26 mouse cellular contexts compared by ENCODE assay signal in genomic region chr15:101100996-101101395, GRCm38 (mm10). TPM values are rescaled to one million over a fixed set of nuclear protein-coding genes. Genes with fewer than 3 reads are reported as not detected.
"Had no signal": no experiment of that assay in that cellular context is flagged by ENCODE, and none has a peak within 500 bp of the region (broad histone marks: within the 10 kb centered on the region; RNA-seq: fewer than 3 reads in every experiment).

No protein-coding gene starts in this region.

- H3K27ac ChIP-seq: neural tube, embryonic 12.5 days; neural tube, embryonic 13.5 days; neural tube, embryonic 15.5 days; stomach, embryonic 15.5 days; stomach, postnatal 0 days had no signal

- H3K4me2 ChIP-seq: neural tube, embryonic 12.5 days; neural tube, embryonic 13.5 days; neural tube, embryonic 15.5 days; stomach, embryonic 15.5 days had no signal

- H3K27me3 ChIP-seq: neural tube, embryonic 12.5 days; neural tube, embryonic 13.5 days; neural tube, embryonic 15.5 days had no signal

- H3K4me3 ChIP-seq: neural tube, embryonic 12.5 days; neural tube, embryonic 13.5 days; neural tube, embryonic 15.5 days; stomach, embryonic 15.5 days had no signal

- H3K9me3 ChIP-seq: neural tube, embryonic 12.5 days; neural tube, embryonic 13.5 days; neural tube, embryonic 15.5 days; stomach, embryonic 15.5 days had no signal

- DNase-seq: retina, postnatal 1 day; right cerebral cortex, adult 18-20 months; right cerebral cortex, postnatal 14 days; right cerebral cortex, postnatal 25 days; right cerebral cortex, postnatal 4 days; spleen, adult 18-20 months; thymus, adult 18-20 months; thymus, adult 2 months; thymus, postnatal 14 days; thymus, postnatal 25 days; thymus, postnatal 36 days; thymus, postnatal 4 days had no signal

- H3K9ac ChIP-seq: neural tube, embryonic 12.5 days; neural tube, embryonic 13.5 days; neural tube, embryonic 15.5 days; stomach, embryonic 15.5 days had no signal

- H3K36me3 ChIP-seq: neural tube, embryonic 12.5 days; neural tube, embryonic 13.5 days; neural tube, embryonic 15.5 days; stomach, embryonic 15.5 days had no signal

RNA-seq across cellular contexts. Expression of gene Ankrd33, which starts 14.6 kb away (rescaled TPM):
- total RNA-seq: neutrophil, adult 5-6 weeks had no signal
- polyA plus RNA-seq: neural tube, embryonic 12.5 days; neural tube, embryonic 13.5 days; neural tube, embryonic 14.5 days; neural tube, embryonic 15.5 days; small intestine, adult 2 months; spleen, adult 2 months; stomach, embryonic 14.5 days; stomach, embryonic 15.5 days; stomach, embryonic 16.5 days; stomach, postnatal 0 days; testis, adult 2 months; thymus, adult 2 months; thymus, postnatal 0 days; urinary bladder, adult 2 months had no signal

RNA-seq across cellular contexts. Expression of gene Gm47841, which starts 53.8 kb away (rescaled TPM):
- total RNA-seq: neutrophil, adult 5-6 weeks had no signal
- polyA plus RNA-seq: neural tube, embryonic 12.5 days; neural tube, embryonic 13.5 days; neural tube, embryonic 14.5 days; small intestine, adult 2 months; spleen, adult 2 months; stomach, embryonic 14.5 days; stomach, embryonic 15.5 days; stomach, embryonic 16.5 days; stomach, postnatal 0 days; thymus, adult 2 months; thymus, postnatal 0 days had no signal
